Mouse (Mus musculus) frontal cortex, adult (tissue): ENCODE results near the gene Supv3l1.
"Not testable (repeated sequence)": the region's sequence is repeated elsewhere in the genome, so short reads cannot be mapped to it uniquely, and the experiment has no call there.

Experiments used
- ATAC-seq: cut with Nextera tagmentation; 2 replicates; pipeline ENCODE4 v1.9.2; 2017; ENCODE audit warnings: mild to moderate bottlenecking, moderate library complexity, mixed read lengths; ENCODE audit not compliant: low TSS enrichment

Supv3l1 gene

GRCm38 (mm10) chr10:62449364-62450279 is at the start of gene Supv3l1, which contains the start of gene 4930507D05Rik:
Gene Supv3l1 (minus strand): TSS chr10:62449738.
Gene 4930507D05Rik (plus strand): TSS chr10:62449489.
- peak; percentile 87 for ATAC-seq

GRCm38 (mm10) chr10:62491681-62492080 is 42.1 kb upstream of the Supv3l1 start:
- not testable (repeated sequence) for ATAC-seq

- peak; percentile 53 for ATAC-seq
Observed at GRCm38 (mm10) chr10:62488266-62488665, 38.7 kb upstream of the Supv3l1 start.

GRCm38 (mm10) chr10:62486618-62487415 is 37.3 kb upstream of the Supv3l1 start, which contains the start of gene Vps26a:
Gene Vps26a (minus strand): TSS chr10:62486805.
- ATAC-seq: peak; percentile 86

- ATAC-seq: peak; percentile 35
Observed at GRCm38 (mm10) chr10:62485878-62486582, 36.5 kb upstream of the Supv3l1 start.

- ATAC-seq: no peak
Observed at GRCm38 (mm10) chr10:62481108-62481852, 31.7 kb upstream of the Supv3l1 start.

GRCm38 (mm10) chr10:62476980-62477379 is 27.4 kb upstream of the Supv3l1 start:
- no peak for ATAC-seq

- ATAC-seq: no peak
Observed at GRCm38 (mm10) chr10:62474944-62475343, 25.4 kb upstream of the Supv3l1 start.

GRCm38 (mm10) chr10:62471105-62471504 is 21.6 kb upstream of the Supv3l1 start:
- no peak for ATAC-seq

GRCm38 (mm10) chr10:62469736-62470135 is 20.2 kb upstream of the Supv3l1 start:
- ATAC-seq: no peak

- no peak for ATAC-seq
Observed at GRCm38 (mm10) chr10:62461321-62461720, 11.8 kb upstream of the Supv3l1 start.

GRCm38 (mm10) chr10:62452001-62452400 is 2.5 kb upstream of the Supv3l1 start:
- not testable (repeated sequence) for ATAC-seq

GRCm38 (mm10) chr10:62450280-62450640 is 722 bp upstream of the Supv3l1 start:
- no peak for ATAC-seq

GRCm38 (mm10) chr10:62430427-62430826 is 19.1 kb downstream of the Supv3l1 start:
- no peak for ATAC-seq

- ATAC-seq: no peak
Observed at GRCm38 (mm10) chr10:62425081-62425871, 24.3 kb downstream of the Supv3l1 start.

GRCm38 (mm10) chr10:62422255-62422654 is 27.3 kb downstream of the Supv3l1 start, which contains the start of gene Hkdc1:
Gene Hkdc1 (minus strand): TSS chr10:62422491.
- ATAC-seq: no peak

- no peak for ATAC-seq
Observed at GRCm38 (mm10) chr10:62421127-62421526, 28.4 kb downstream of the Supv3l1 start.

- no peak for ATAC-seq
Observed at GRCm38 (mm10) chr10:62420399-62420798, 29.1 kb downstream of the Supv3l1 start.

- ATAC-seq: no peak
Observed at GRCm38 (mm10) chr10:62419422-62419821, 30.1 kb downstream of the Supv3l1 start.

GRCm38 (mm10) chr10:62418831-62419356 is 30.6 kb downstream of the Supv3l1 start:
- ATAC-seq: no peak
